Mouse (Mus musculus) spleen, adult 2 months (tissue): ENCODE results near the gene Tmem156.

Experiments used
- CTCF ChIP-seq: fragments of 200-500 bp; IDR thresholded peaks from 2 replicates; pipeline ENCODE4 v1.5.1; 2011; ENCODE audit warnings: mild to moderate bottlenecking, inconsistent platforms; ENCODE audit not compliant: insufficient read depth, insufficient read length, insufficient replicate concordance; ENCODE audit errors: extremely low read depth
- POLR2A ChIP-seq: fragments of 200-500 bp; IDR thresholded peaks from 2 replicates; pipeline ENCODE4 v1.6.1; 2011; ENCODE audit warnings: low read depth, low read length, inconsistent platforms

- no peak for TF ChIP-seq CTCF
- no peak for TF ChIP-seq POLR2A
Measured at GRCm38 (mm10) chr5:65047285-65047855, 44.6 kb downstream of the Tmem156 start.
